Mouse (Mus musculus) c-Kit-positive CD71-positive TER-119-positive erythroid progenitor cells, embryonic 14.5 days (primary cell): ENCODE measurements around the gene H2-Ob.

Experiments
- DNase-seq: peaks from one replicate; pipeline ENCODE4 v3.0.0-alpha.2; 2013; ENCODE audit warnings: low spot score

H2-Ob gene

DNA sequence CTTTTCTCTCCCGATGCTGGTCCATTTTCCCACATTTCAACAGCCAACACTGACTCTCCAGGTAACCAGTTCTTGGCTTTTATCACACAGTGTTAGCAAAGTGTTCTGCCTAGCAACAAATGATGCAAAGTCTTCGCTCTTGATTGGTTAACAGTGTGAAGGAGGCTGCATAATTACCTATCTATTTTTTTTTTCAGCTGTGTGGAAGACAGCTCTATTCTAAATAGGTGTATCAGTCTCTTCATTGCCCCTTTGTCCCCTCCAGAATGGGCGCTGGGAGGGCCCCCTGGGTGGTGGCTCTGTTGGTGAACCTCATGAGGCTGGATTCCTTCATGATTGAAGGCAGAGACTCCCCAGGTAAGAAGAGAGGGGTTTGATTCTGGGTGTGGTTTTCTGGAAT is at the start of gene H2-Ob:
H2-Ob (plus strand) TSS at position 198 of the 400 bp plus-strand sequence.
- DNase-seq: no peak

GRCm38 (mm10) chr17:34188986-34189385 is 49.7 kb upstream of the H2-Ob start:
- DNase-seq: no peak

GRCm38 (mm10) chr17:34192852-34193251 is 45.9 kb upstream of the H2-Ob start:
- DNase-seq: no peak

- DNase-seq: no peak
Measured at GRCm38 (mm10) chr17:34193468-34193867, 45.2 kb upstream of the H2-Ob start.

DNA sequence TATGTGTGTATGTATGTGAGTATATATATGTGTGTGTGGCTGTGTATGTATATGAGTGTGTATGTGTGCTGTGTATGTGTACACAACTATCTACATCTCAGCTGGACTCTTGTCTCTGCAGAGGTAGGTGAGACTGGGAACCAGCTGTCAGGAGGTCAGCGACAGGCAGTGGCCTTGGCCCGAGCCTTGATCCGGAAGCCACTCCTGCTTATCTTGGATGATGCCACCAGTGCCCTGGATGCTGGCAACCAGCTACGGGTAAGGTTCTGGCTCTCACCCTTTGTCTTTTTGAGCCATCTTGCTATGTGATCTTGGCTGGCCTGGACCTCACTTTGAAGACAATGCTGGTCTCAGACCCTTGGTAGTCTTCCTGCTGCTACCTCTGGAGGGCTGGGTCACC is 44.0 kb upstream of the H2-Ob start:
- DNase-seq: no peak

- no peak for DNase-seq
Measured at GRCm38 (mm10) chr17:34196491-34196890, 42.2 kb upstream of the H2-Ob start.

- DNase-seq: peak; percentile 44
Measured at GRCm38 (mm10) chr17:34196941-34197894, 41.5 kb upstream of the H2-Ob start, which contains the start of gene Psmb8. Gene Psmb8, plus strand, starts transcription at chr17:34197721.

DNA sequence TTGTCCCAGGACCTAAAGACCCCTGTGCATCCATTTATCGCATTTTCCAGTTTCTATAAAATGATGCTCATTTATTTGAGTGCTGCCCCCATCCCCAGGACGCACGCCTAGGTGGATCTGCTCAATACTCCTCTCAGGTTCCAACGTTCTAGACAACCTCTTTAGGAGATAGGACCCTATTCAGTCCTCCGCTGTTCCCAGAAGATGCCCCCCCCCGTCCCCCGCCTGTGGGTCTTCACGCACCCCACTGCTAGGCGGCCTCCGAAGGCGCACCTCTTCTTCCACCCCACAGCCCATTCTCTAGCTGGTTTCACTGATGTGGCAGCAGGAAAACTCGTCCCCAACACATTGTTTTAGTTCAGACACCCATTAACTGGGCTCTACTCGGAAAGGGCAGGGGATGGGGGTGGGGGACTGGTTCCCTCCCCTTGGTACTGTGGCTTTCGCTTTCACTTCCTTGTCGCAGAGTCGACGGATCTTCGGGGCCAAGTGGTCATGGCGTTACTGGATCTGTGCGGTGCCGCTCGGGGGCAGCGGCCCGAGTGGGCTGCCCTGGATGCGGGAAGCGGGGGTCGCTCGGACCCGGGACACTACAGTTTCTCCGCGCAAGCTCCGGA is 40.7 kb upstream of the H2-Ob start:
- DNase-seq: no peak

DNA sequence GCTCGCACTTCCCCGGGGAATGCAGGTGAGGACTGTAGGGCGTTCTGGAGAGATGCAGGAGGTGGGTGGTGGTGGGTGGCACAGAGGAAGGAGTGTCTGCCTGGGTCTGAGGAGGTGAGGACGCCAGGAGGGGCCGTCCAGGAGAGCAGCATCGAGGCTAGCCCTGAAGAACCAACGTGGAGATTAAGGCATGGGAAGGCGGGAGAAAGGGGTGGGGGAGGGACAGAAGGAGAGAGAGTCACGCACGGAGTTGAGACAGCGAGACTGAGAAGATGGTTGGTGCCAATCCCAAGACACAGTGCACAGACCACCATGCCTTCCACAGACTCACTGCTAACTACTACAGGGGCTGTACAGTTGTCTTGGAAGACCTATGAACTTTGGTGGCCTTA is 40.2 kb upstream of the H2-Ob start:
- DNase-seq: no peak

GRCm38 (mm10) chr17:34199050-34199619 is 39.6 kb upstream of the H2-Ob start:
- DNase-seq: no peak

GRCm38 (mm10) chr17:34200047-34200446 is 38.7 kb upstream of the H2-Ob start:
- no peak for DNase-seq

- DNase-seq: no peak
Measured at GRCm38 (mm10) chr17:34200772-34201505, 37.8 kb upstream of the H2-Ob start.

- DNase-seq: no peak
Measured at GRCm38 (mm10) chr17:34201506-34202055, 37.1 kb upstream of the H2-Ob start.

- no peak for DNase-seq
Measured at GRCm38 (mm10) chr17:34202760-34203442, 35.8 kb upstream of the H2-Ob start.

DNA sequence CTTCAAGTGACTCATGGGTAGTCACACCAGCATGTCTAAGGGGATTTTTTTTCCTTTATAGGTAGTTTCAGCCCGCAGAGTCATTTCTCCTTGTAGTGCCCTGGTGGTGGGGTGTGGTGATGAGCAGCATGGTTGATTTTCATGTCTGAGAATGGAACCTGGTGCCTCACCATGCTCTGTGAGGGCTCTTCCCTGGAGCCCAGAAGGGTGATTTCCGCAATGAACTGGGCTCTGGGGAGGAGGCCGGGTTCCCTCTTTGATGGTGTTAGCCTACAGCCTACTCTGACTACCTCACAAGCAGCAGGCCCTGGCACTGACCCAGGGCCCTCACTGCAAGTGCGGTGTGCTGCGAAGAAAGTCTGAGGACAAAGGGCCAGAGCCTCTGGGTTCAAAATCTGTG is 35.3 kb upstream of the H2-Ob start, which contains the start of gene Tap2:
Tap2 (plus strand) TSS at position 84 of the 400 bp plus-strand sequence.
- DNase-seq: no peak

DNA sequence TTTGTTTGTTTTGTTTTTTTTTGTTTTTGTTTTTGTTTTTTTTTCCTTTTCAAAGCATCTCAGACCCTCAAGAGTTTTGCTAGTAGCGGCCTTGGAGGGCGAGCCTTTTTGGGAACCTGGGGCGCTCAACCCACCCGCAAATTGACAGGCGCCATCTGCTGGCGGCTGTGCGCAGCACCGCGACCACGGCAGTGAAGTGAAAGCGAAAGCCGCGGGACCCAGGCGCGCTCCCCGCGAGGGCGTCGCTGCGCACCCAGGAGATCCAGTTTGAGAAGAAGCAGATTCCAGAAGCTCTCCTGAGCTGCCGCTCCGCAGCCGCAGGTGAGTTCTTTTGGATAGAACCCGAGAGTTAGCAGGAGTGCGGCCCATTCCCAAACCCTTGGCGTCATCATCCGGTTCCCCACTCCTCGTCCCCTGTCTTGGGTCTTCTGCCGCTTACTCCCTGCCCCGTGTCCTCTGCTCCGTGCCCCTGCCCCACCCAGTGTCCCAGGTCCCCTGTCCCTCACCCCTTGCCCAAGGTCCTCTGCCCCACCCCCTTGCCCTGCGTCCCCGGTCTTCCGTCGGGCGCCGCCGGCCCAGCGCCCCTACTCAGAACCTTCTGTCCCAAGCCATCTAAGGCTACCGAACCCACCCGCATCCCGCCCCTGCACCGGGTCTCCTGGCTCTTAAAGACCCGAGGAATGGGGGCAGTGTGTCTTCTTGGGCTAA is 34.2 kb upstream of the H2-Ob start:
- DNase-seq: peak; percentile 78

GRCm38 (mm10) chr17:34205021-34205745 is 33.5 kb upstream of the H2-Ob start:
- no peak for DNase-seq

DNA sequence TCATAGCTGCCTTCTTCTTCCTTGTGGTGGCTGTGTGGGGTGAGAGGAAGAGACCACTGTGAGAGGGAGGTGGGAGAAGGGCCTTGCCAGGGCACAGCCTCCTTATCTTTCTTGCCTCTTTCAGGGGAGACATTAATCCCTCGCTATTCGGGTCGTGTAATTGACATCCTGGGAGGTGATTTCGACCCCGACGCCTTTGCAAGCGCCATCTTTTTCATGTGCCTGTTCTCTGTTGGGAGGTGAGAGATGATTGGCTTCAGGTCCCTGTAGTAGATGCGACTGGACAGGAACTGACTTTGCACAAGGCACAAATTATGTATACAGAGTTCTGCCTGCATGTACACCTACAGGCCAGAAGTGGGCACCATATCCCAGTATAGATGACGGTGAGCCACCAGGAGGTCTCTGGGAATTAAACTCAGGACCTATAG is 32.9 kb upstream of the H2-Ob start:
- peak; percentile 65 for DNase-seq

GRCm38 (mm10) chr17:34206731-34207130 is 32.0 kb upstream of the H2-Ob start:
- no peak for DNase-seq

- no peak for DNase-seq
Measured at GRCm38 (mm10) chr17:34207456-34207855, 31.2 kb upstream of the H2-Ob start.
